Mouse (Mus musculus): ENCODE data around the gene Aplp1.
A peak's percentile ranks its signal among the peaks of the same experiment; 100 is the strongest.

Gene Aplp1

DNA sequence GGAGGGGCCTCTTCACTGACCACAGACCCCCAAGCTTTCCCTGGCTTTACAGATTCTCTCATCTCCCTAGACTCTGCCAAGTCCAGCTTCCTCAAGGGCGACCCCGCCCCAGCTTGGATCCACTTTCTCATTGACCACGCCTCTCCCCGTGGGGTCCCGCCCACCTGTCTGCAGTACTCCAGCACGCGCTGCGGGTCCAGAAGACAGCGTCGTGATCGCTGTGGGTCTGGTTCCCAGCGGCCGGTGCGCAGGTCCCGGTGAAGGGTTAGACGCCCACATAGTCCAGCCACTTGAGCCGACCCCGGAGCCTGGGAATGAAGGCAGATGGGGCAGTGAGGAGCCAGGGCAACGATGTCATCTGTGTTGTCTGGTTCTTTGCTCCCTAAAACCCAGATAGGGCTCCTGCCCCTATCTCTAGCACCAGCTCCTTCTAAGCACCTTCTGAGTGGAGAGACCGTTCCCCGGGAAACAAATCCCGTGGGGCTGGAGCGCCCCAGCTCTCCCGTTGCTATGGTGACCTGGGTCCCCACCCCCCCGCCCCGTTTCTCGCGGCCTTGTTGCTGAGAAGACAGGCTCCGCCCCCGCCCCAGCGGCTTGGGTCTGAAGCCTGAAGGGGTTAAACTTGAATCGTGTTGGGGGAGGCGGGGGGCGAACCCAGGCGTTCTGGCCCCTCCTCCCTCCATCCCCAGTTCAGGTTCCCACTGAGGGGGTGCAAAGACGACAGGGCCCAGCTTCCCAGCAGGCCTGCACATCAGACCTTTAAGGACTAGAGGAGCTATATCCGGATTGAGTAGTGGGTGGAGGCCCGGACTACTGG lies 973 bp downstream of the Aplp1 start:
- no peak for DNase-seq

- DNase-seq, result no peak
Measured at GRCm38 (mm10) chr7:30443696-30444095, 1.6 kb downstream of the Aplp1 start.

DNA sequence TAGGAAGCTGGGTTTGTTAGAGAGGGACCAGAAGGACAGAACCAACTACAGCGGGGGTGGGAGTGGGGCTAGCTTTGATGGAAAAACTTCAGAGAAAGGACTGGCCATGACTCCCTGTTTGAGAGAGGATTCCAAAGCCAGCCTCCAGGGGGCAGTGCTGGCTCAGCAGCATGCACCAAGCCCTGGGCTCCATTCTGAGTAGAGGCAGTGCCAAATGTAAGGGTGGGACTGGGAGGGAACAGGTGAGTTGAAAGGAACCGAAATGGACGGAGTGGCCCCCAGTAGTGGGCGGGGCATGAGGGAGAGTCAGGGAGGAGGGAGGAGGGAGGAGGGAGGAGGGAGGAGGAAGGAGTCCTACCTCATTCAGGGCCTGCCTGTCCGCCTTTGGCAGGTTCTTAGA lies 4.6 kb downstream of the Aplp1 start:
- peak in 1 of 2 experiments; percentile 54 for DNase-seq

- no peak for DNase-seq
Measured at GRCm38 (mm10) chr7:30439734-30440133, 5.6 kb downstream of the Aplp1 start.

DNA sequence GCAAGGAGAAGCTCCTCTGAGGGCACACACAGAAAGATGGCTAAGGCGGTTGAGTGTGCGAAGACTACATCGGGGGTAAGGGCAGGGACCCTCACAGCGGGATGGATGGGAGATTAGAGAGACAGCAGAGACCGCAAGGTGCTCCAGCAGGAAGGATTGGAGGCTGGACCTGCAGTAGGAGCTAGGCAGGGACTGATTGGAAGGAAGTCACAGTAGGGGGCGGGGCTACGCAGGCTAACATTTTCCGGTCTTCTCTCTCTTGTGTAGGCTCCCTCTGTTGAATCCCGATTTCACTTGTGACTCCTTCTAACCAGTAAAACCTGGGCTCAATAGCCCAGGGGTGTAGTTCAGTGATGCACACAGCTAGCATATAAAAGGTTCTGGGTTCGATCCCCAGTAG lies 8.5 kb downstream of the Aplp1 start:
- DNase-seq, result no peak

GRCm38 (mm10) chr7:30435156-30435555 lies 10.2 kb downstream of the Aplp1 start:
- no peak for DNase-seq

- no peak for DNase-seq
Measured at GRCm38 (mm10) chr7:30434701-30435100, 10.6 kb downstream of the Aplp1 start.

- no peak for DNase-seq
Measured at GRCm38 (mm10) chr7:30434238-30434637, 11.1 kb downstream of the Aplp1 start.

GRCm38 (mm10) chr7:30431793-30432192 lies 13.5 kb downstream of the Aplp1 start:
- peak; percentile 72 to 73 for DNase-seq

DNA sequence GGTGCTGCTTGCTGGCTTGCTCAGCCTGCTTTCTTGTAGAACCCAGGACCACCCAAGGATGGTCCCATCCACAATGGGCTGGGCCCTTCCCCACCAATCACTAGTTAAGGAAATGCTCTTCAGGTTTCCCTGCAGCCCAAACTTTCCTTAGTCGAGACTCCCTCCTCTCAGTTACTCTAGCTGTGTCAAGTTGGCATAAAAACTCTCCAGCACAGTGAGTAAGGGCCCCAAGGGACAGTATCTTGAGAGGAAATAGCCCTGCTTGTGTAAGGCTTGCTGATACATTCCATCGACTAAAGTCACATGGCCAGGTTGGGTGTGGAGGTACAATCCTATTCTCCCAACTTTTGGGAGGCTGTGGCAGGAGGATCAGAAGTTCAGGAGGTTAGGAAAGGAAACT lies 15.1 kb downstream of the Aplp1 start:
- no peak for DNase-seq

DNA sequence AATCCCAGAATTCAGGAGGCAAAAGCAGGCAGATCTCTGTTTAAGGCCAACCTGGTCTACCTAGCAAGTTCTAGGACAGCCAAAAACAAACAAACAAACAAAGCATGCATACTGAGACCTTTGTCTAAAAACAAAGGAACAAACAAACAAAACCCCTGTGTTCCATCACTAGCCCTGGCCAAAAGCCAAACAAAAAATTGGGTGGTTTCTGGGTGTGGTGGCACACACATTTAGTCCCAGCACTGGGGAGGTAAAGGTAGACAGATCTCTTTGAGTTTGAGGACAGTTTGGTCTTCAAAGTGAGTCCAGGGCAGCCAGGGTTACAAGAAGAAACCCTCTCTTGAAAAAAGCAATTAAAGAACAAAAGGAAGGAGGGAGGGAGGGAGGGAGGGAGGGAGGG lies 16.0 kb downstream of the Aplp1 start:
- DNase-seq, result no peak

DNA sequence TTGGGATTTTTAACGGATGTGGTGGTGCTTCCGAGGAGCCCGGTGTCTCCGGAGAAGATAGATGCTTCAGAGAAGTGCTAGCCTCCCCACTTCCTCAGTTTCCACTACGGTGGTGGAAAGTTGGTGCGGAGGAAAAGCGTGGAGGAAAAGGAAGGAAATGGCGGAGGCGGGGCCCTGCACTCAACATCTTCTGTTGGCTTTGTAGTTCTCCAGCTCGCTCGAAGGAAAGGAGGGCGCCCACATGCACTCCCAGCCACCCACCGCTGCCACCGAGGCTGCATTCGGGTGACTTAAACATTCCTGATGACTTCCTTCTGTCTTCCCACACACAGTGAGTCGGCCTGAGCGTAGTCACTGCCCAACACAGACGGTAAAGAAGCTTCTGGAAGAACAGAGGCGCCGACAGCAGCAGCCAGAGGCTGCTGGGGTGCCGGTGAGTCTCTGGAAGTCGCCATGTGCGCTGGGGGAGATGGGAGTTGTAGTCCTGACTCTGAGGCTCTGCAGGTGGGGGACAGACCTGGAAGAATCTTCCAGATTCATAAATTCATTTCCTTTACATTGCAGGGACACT lies 22.2 kb downstream of the Aplp1 start:
- peak; percentile 74 to 79 for DNase-seq

DNA sequence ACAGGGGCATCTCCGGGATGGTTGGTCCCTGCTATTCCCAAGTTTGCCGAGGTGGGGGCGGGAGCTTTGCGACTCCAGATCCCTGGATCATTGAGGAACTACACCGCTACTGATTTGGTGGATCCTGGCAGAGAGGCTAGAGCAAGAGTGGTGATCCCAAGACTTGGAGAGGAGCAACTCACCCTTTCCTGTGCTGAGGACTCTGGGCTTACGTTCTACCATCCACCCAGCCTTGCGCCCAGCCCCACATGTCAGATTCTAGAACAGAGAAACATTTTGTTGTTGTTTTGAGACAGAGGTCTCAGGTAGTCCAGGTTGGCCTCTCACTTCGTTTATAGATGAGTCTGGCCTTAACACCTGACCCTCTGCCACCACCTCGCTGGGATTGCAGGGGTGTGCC lies 22.8 kb downstream of the Aplp1 start:
- DNase-seq, result peak in 1 of 2 experiments; percentile 48

- DNase-seq, result peak; percentile 93 to 96
Measured at GRCm38 (mm10) chr7:30421890-30422435, 23.4 kb downstream of the Aplp1 start.

DNA sequence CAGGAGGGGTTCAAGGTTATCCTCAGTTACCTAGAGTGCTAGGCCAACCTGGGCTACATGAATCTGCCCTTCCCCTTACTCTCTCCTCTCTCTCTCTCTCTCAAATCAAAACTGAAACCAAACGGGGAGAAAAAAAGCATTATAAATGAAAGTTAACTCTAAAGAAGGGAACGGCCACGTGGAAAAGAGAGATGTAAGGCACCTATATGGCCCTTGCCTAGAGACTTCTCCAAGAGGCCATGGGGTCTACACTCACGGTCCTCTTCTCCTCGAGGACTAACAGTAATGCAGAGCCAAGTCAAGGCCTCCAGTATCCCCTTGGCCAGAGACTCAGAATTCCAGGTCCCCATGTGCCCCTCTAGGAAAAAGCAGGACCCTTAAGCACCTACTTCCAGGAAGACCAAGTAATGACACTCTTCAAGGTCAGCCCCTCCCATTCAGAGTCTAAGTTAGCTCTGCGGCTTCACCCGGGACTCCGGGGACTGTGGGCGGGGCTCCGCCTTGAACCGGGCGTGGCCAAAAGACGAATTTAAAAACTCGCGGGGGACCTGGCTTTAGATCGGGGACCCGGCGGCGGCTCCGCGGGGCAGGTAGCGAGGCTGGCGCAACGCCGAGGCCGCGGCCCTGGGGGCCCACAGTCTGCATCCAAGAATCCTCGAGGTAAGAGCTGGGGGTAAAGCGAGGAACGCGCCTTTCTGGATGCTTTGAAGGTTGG lies 24.0 kb downstream of the Aplp1 start, which contains the start of gene Nfkbid:
Gene Nfkbid (plus strand): TSS at position 558 of the 715 bp plus-strand sequence.
- peak; percentile 94 to 95 for DNase-seq

- DNase-seq, result no peak
Measured at GRCm38 (mm10) chr7:30420673-30421072, 24.7 kb downstream of the Aplp1 start.

GRCm38 (mm10) chr7:30419561-30420499 lies 25.5 kb downstream of the Aplp1 start, which contains the start of gene Hcst:
Gene Hcst (minus strand): TSS chr7:30419854.
- peak; percentile 68 to 72 for DNase-seq

- DNase-seq, result peak; percentile 49 to 65
Measured at GRCm38 (mm10) chr7:30417856-30418255, 27.5 kb downstream of the Aplp1 start.

- no peak for DNase-seq
Measured at GRCm38 (mm10) chr7:30413596-30413995, 31.7 kb downstream of the Aplp1 start, which contains the start of gene Tyrobp. Gene Tyrobp (plus strand): TSS chr7:30413760.

DNA sequence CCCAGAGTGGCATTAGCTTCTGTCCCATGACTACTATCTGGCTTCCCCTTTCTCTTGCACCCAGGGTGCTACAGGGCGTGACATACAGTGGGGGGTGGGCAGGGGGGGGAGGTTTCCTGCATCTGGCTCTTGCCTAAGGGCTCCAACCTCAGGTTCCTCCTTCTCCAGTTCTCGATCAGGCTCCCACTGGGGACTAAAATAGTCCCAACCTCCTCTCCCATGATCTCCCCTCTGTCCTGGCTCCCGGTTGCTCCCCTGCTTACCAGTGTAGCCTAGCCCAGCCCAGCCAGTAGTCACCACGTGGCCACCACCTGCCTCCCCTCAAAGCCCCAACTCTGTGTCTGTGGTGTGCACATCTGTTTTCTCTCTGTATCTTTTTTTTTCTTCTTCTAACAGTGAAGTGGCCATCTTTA lies 32.6 kb downstream of the Aplp1 start:
- DNase-seq, result peak; percentile 49 to 64

DNA sequence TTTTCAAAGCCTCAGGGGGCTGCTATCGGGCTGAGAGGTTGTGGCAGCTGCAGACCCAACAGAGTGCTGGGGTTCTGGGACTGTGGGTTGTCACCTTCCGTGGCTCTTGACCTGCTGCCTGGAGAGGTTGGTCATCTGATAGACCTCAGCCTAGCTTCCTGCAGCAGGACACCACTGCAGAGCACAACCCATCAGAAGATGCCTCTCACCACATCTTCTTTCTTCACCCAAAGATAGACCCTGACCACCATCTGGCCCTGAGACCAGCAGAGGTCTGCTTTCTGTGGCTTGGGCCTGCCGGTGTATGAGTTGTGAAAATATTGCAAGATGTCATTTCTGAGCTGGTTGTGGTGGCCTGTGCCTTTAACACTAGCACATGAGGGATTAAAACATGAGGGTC lies 34.3 kb downstream of the Aplp1 start:
- DNase-seq, result no peak

- no peak for DNase-seq
Measured at GRCm38 (mm10) chr7:30409789-30410188, 35.5 kb downstream of the Aplp1 start.

All from thymus, postnatal 36 days (tissue).